Mouse (Mus musculus) left cerebral cortex, adult 9 months (tissue): ENCODE results near the gene Ccna1.

ENCODE experiments used
- DNase-seq, 2 experiments: peaks; one replicate each; pipeline ENCODE4 v3.0.0; 2022; ENCODE audit warnings: low spot score in 2 of 2

Ccna1 gene

DNA sequence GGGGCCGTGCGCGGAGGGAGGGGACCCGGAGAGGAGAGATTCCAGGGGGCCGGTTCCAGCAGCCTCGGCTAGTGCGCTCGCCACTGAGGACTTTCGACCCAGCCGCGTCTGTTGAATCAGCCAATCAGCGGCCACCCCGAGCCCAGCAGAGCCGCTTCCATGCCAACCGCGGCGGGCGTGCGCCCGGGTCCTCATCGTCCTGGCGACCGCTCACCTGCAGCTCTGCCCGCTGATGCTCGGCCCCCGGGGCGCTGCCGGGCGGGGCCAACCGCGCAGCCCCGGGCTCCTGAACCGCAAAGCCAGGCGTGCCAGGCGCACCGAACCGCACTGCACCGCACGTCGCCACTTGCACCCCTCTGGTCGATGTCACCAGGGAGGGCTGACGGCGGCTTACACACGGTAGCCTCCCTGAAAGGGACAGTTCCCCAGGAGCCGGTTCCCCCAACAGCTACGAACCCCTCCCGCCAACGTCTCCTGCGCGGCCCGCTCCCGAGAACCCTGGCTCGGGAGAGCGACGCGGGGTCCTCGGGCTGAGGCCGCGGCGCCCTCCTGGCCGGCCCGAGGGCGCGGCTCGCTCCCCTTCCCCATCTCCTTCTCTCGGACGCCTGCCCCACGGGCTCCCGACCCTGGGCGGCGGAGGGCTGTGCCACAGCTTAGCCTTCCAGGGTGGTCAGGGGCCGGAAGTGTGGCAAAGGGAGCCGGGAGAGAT lies at the start of gene Ccna1:
TSS of gene Ccna1 (minus strand) at position 464 of the 709 bp plus-strand sequence.
- peak in 1 of 2 experiments; percentile 64 for DNase-seq

DNA sequence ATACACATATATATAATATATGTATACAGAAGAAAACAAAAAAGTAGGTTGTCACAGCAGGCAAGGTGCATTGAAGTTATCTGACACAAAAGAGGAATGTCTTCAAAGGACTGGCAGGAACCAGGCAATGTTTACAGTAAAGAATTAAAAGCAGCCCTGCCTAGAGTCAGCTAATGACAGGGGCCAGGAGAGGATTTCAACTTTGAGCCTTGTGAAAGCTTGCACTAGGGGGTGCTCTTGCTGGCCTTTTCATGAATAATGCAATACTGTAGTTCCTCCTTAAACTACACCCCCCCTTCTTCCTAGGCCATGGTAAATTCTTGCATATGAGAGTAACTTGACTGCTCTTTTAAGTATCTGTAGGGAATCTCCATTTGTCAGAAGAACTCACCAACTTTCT lies 45.8 kb upstream of the Ccna1 start:
- DNase-seq: no peak

DNA sequence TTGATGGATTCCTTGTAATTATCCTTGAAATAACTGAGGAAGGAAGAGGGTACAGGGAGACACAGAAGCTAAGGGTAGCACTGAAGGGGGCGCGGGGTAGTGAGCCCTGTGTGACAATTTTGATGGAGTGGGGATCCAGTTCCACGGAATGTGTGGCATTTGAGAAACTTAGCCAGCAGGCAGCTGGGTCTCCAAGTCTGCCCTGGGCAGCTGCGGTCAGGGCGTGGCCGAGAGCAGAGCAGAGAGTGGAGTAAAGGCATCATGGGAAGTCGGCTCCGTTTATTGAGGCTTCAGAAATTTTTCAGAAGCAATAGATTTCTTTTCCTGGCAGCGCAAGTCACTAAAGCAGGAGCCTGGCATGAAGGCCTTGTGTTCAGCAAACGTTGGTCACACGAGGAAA lies 43.7 kb upstream of the Ccna1 start:
- DNase-seq: no peak

DNA sequence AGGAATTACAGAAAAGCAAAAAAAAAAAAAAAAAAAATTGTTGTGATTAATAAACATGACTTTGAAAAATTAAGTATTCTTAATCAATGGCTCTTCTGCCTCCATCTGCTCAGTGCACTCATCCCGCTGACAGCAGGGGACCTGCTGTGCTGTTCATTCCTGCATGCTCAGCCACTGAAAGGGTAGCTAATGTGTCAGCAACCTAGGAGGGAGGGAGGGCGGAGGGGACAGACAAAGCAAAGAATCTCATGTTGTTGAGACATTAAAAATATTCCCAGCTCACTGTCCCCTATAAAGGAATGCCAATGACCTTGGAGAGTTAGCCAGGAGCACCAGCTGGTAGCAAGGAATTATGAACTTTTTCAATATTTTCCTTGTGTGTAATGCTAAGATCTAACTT lies 42.7 kb upstream of the Ccna1 start:
- no peak for DNase-seq

DNA sequence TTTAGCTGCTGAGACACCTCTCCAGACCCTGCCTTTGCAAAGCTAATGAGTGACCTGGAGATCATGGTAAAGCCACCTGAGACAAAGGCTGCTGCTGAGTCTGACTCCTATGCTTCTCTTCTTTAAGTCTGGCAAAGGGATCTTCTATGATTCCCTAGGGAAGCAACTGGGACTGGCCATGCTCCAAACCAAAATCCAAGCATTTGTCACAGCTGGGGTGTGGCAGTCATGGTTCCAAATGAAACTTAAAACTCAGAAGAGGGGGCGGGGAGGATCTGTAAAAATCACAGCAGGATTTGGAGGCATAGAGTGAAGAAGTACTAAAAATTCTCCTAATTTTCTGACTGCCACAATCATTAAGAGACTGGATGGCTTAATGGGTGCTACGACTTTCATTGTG lies 41.9 kb upstream of the Ccna1 start:
- DNase-seq: no peak

DNA sequence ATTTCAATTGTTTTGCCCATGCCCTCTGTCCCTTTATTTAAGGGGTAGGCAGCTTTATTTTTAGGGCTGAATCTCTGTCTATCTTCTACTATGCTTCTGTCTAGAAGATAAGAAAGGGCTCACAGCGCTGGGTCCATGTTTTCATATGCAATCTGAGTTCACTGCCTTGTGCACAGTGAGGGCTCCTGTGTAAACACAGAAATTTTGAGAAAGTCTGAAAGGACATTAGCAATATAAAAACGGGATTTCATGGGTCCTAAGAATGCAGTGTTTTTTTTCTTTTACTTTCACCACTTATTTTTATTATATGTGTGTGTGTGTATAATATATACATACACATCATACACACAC lies 41.3 kb upstream of the Ccna1 start:
- no peak for DNase-seq

DNA sequence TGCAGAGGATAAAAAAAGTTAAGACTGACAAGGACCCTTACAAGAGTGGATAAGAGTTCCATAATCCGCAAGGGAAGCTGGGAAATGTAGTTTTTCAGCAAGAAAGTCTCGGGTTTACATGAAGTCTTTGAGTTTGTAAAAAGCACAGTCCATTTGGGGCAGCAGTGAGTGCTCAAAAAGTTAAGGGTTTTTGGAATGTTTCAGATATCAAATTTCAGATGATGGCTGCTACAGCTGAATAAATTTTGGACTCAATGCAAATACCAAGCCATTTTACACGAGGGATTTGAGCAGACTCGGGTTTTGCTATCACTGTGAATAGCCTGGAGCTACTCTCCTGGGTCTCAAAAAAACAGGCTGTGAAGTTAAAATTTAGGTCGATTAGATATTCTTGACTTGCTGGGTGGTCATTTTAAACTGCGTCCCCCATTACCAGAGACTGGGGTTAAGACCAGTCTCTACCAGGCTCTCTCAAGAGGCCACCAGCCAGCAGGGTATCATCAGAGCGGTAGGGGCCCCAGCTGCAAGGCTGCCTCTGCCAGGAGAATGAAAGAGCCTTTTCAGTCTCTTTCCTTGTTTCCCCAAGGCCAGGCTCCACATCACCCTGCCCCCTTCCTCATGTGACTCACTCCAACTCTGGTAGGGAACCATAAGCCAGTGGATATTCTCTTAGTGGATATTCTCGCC lies 40.8 kb upstream of the Ccna1 start:
- DNase-seq: peak in 1 of 2 experiments; percentile 64

DNA sequence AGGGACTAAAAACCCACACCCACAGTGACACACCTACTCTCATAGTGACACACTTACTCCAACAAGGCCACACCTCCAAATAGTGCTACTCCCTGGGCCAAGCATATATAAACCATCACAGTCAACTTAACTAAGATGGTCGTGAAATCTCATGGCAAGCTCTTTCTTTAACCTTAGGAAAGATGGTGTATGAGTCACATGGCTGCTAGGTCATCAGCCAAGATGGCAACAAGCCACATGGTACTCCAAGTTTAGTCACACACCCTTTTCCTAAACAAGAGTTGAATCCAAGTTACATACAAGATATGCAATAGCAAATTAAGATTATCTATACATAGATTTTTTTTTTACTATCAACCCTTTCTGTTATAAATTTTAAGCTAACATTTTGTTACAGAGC lies 37.9 kb upstream of the Ccna1 start:
- DNase-seq: no peak

DNA sequence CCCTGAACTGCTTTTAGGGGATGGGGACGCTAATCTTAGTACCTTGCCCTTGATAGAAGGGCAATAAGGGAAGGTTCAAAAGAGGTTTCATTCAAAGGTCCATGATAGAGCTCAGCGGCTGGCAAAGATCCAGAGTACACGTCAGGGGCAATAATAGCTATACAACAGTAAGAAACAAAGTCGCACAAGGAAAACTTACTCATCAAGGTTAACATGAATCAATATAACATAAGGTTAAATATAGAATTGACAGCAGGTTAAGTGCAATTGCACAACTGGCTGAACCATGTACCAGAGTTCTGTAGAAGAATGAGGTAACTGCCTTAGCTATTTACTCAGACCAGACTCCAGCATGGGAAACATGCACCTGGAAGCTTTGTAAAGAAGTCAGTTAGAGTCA lies 34.0 kb upstream of the Ccna1 start:
- no peak for DNase-seq

DNA sequence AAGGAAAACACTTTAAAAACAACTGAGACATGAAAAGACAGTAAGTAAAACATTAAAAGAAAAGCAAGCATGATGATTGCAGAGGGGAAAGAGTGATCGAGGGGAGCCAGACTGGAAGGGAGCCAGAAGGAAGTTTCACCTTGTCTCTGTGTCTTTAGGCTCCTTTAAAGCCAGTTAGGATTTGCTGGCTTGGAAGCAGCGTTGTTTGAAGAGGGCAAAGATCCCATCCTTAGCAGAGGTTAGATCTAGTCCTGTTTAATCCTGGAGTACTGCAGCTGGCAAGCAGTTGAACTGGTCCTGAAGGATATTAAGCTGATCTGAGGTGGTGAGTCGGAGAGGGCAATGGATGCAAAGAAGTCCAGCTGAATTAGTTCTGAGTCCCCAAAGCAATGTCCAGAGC lies 33.5 kb upstream of the Ccna1 start:
- no peak for DNase-seq

DNA sequence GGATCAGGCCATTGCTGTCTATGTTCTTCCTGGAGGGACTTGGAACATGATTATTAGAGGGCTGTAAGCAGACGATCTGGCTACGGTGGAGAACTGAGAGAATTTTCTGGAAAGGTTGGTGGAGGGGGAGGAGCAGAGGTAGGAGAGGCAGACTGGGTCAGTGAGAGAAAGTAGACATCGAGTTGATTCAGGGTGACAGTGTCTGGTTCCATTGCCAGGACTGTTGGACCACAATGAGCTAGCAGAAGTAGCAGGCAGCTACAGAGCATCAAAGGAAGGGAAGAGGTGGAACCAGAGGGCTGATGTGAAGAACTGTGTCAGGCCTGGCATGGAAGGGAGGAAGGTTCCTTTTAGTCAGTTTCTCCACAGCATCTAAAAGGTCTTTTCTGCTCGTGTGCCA lies 33.1 kb upstream of the Ccna1 start:
- DNase-seq: no peak

DNA sequence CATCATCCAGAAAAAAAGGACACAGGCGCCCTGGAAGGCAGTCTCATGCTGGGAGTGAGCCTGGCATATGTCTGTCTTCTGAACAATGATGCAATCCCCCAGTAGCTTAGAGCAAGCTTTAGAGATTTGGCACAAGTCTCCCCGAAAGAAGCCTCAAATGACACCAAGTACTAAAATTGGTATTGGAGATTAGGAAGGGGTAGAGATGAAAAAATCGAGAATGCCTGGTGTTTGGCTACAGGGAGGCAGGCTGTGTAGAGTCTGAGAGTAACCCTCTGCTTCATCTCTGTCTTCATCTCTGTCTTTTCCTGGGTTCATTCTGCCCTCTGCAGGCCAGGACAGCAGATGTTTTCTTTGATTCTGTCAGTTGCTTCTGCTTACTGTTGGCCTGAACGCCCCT lies 32.1 kb upstream of the Ccna1 start:
- peak in 1 of 2 experiments; percentile 42 for DNase-seq

DNA sequence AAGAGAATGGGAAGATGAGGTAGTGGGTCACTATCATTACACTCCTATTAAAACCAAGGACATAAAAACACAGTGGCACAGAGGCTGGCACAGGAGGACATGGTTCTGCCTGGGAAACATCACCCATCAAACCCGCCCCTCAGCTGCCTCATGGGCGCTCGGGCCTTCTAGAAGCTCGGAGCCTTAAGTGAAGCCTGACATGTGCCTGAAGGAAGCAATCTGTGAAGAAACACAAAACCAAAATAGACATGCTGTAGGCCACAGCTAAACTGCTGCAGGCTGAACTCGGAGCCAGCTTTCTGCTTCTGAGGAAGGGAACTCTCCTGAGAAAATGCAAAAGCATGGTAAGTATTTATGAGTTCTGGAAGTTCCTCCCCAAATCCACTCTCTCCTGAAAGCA lies 31.6 kb upstream of the Ccna1 start:
- DNase-seq: no peak

DNA sequence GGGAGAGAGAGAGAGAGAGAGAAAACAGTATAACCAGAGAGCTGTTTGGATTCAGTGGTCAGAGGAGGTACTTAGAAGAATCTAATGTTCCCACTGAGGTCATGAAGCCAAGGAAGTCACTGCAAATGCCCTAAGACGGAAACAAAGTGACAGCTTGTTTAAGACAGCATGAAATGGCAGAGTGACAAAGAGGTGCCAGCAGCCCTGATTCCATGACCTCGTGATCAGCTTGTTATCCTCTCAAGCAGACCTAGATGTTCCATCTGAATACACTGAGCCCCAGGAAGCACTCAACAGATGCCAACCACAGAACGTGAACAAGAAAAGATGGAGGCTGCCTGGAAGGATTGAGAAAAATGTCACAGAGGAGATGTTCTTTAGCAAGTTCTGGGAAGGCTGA lies 30.4 kb upstream of the Ccna1 start:
- DNase-seq: no peak

DNA sequence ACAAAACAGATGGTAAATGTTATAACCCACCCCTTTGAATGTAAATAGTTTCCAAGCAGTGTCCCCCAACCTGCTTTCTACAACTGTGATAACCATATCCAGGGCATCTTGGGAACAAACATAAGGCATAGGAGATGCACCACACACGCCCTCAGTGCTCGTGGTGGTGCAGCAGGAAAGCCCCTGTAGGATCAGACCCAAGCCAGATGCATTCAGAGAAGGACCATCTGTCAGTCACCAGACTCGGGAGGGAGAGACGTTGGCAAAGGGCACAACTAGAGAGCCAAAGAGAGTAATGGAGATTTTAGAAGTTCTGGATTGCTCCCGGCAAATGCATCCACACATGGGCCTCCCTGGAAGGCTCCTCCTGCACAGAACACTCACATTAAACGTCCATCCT lies 29.5 kb upstream of the Ccna1 start:
- DNase-seq: no peak

DNA sequence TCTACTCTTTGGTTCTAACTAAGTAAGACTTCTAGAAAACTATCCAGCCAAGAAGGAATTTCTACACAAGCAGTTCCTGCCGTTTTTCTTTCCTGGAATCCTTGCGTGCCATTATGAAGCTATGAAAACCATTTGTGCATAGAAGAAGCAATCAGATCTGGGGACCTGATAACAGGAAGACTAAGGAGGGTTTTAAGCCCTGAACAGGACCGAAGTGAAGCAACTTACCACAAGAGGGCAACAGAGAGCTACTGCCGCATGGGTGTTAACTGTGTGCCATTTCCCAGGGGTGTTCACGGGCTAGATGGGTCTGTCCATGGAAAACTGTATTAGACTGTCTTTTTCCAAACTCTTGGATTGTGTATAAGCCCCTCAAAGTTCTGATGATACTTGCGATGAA lies 24.8 kb upstream of the Ccna1 start:
- DNase-seq: peak; percentile 39 to 86

DNA sequence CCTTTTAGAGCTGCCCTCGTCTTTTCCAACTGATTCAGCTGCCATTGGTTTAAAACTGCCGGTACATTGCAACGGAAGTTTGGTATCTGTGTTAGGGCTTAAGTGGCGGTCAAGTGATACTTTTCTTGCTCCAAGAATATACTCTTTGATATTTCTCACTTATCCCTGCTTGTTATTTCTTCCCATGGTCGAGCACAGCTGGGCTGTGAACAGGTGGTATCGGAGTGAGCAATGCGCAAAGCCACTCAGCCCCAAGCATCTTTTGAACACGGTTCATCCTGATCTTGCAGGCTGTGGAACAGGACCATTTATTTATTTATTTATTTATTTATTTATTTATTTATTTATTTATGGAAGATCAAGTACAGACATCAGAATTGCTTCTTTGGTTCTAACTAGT lies 24.3 kb upstream of the Ccna1 start:
- no peak for DNase-seq

DNA sequence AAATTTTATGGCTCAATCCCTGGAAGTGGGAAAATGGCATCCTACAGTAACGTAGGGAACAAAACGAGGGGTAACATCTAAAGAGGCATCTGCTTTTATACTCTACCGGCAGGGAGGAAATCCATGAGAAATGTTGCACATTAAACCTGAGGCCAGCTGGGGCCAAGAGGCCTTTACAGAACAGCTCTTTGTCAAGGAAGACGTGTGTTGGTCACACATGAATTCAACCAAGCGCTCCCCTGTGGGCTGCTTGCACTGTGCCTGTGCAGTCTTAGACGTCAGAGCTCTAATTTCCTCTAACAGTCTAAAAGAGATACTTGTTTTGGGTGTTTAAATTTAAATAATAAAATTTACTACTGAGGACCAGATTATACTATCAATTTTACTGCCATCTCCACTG lies 22.9 kb upstream of the Ccna1 start:
- no peak for DNase-seq

DNA sequence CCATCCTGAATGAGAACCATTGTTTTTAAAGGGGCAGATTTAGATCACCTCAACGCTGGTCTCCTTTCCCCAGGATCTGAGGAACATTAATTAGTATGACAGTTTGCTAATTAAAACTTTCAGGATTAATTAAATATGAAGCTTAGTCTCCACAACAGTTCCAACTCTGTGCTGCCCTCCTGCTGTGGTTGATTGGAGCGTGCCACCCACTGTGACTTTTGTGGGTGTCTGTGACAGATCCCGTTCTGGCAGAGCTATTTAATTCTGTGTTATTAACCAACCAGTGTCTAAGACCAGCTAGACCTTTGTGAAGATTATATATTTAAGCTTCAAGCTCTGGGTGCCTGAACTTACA lies 20.0 kb upstream of the Ccna1 start:
- no peak for DNase-seq

DNA sequence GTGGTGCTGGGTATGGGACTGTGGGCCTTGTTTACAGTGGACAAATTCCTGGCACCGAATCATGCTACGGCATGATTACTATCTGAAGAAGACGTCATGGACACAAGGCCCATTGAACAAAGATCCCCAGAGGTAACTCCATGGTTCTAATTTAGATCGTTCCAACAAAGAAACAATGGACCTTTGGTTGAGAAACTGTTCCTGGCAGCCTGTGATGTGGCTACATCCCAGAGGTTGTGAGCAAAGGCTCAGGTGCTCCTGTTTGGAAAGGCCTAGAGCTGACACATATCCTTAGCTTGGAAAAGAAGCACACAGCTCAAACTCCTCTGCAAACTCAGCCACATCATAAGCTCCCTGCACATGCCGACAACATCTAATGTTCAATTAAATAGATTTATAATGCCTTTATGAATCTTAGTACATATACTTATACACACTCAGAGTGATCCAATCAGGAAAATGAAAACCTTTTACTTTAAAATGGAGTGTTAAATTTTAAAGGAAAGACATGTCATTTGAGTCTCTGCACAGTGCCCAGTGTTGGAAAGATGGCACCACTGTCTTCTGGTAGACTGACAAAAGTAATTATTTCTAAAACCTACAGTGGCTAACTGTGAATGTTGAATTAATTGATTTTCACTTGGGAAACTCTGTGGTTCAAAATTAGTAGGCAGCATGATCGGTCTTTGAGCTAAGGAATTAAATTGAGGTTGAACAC lies 19.4 kb upstream of the Ccna1 start:
- no peak for DNase-seq

DNA sequence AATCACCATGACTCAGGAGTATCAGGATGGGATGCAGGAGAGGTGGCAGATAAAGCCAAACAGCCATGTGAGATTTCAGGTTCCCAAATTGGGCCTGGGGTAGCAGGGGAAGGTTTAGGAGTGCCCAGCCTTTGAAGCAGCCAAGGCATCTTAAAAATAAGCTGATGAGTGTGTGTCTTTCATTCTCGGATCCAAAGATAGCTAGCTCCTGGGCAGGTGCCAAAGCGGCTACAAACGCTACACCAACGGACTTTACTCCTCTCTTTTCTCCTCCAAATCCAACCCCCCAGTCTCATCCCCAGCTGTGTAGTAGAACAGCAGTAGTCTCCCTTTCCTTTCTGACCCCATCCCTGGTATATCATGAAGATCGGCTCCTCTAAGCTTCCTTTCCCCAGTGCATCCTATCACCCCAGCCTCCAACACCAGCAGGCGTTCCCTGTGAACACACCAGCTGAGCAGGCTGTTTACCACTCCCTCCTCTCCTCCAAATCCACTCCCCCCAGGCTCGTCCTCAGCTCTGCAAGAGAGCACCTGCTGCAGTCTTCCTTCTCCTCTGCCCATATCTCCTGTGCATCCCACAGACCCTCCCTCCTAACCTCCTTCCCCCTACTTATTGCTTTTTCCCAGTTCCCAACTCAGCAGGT lies 12.6 kb upstream of the Ccna1 start:
- DNase-seq: no peak

DNA sequence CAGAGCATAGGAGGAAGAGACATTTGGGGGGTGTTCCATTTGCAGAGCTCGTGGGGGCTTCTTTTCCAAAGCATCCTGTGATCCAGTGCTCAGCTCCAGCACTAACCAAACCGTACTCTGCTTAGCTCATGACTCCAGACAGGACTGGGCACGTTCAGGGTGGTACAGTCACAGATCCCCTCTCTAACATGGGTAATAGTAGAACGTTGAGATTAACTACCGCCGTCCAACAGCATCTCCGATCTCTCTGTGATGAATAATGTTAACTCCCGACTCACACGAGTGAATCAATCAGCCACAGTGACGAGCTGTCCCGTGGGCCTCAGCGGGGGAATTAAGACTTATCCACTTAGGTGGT lies 11.3 kb upstream of the Ccna1 start:
- DNase-seq: no peak
